Mouse (Mus musculus): ENCODE data around the gene Gm10065.
"Not testable (repeated sequence)": the region's sequence is repeated elsewhere in the genome, so short reads cannot be mapped to it uniquely, and the experiment has no call there.

The Gm10065 gene

GRCm38 (mm10) chr13:21478759-21479670 lies at the start of gene Gm10065, which contains the start of gene Zkscan4:
TSS of gene Gm10065 (minus strand) at chr13:21479441.
TSS of gene Zkscan4 (plus strand) at chr13:21478907.
- DNase-seq: peak; percentile 81

GRCm38 (mm10) chr13:21506221-21506649 lies 27.0 kb upstream of the Gm10065 start:
- peak; percentile 91 for DNase-seq

- no peak for DNase-seq
Observed at GRCm38 (mm10) chr13:21502296-21502695, 23.1 kb upstream of the Gm10065 start.

GRCm38 (mm10) chr13:21501182-21501581 lies 21.9 kb upstream of the Gm10065 start, which contains the start of gene Gm11273:
TSS of gene Gm11273 (minus strand) at chr13:21501418.
- DNase-seq: not testable (repeated sequence)

GRCm38 (mm10) chr13:21495080-21495479 lies 15.8 kb upstream of the Gm10065 start, which contains the start of gene AK157302:
TSS of gene AK157302 (plus strand) at chr13:21495223.
- DNase-seq: peak; percentile 40

- no peak for DNase-seq
Observed at GRCm38 (mm10) chr13:21492847-21493246, 13.6 kb upstream of the Gm10065 start.

GRCm38 (mm10) chr13:21486881-21487280 lies 7.6 kb upstream of the Gm10065 start:
- DNase-seq: no peak

- DNase-seq: no peak
Observed at GRCm38 (mm10) chr13:21472427-21472826, 6.8 kb downstream of the Gm10065 start.

- DNase-seq: no peak
Observed at GRCm38 (mm10) chr13:21469097-21469496, 10.1 kb downstream of the Gm10065 start.

GRCm38 (mm10) chr13:21468061-21469019 lies 10.9 kb downstream of the Gm10065 start, which contains the start of gene Nkapl:
TSS of gene Nkapl (minus strand) at chr13:21468509.
- DNase-seq: peak; percentile 88

- DNase-seq: no peak
Observed at GRCm38 (mm10) chr13:21467336-21467735, 11.9 kb downstream of the Gm10065 start.

- not testable (repeated sequence) for DNase-seq
Observed at GRCm38 (mm10) chr13:21462516-21462915, 16.7 kb downstream of the Gm10065 start.

GRCm38 (mm10) chr13:21456347-21456746 lies 22.9 kb downstream of the Gm10065 start:
- peak; percentile 35 for DNase-seq

GRCm38 (mm10) chr13:21454133-21454532 lies 25.1 kb downstream of the Gm10065 start:
- no peak for DNase-seq

GRCm38 (mm10) chr13:21453449-21453848 lies 25.8 kb downstream of the Gm10065 start, which contains the start of gene Zscan26:
TSS of gene Zscan26 (minus strand) at chr13:21453730.
- peak; percentile 88 for DNase-seq

- no peak for DNase-seq
Observed at GRCm38 (mm10) chr13:21453042-21453441, 26.2 kb downstream of the Gm10065 start.

GRCm38 (mm10) chr13:21447856-21448614 lies 31.2 kb downstream of the Gm10065 start:
- DNase-seq: no peak

- DNase-seq: no peak
Observed at GRCm38 (mm10) chr13:21446796-21447195, 32.4 kb downstream of the Gm10065 start.

GRCm38 (mm10) chr13:21441207-21441572 lies 38.1 kb downstream of the Gm10065 start:
- no peak for DNase-seq

- DNase-seq: peak; percentile 78
Observed at GRCm38 (mm10) chr13:21440503-21441206, 38.6 kb downstream of the Gm10065 start, which contains the start of gene Pgbd1. TSS of gene Pgbd1 (minus strand) at chr13:21441058.

GRCm38 (mm10) chr13:21435476-21435875 lies 43.8 kb downstream of the Gm10065 start:
- DNase-seq: no peak
